Mouse (Mus musculus) intestine, embryonic 16.5 days (tissue): ENCODE measurements around the gene Rragb. TPM values are rescaled to one million over a fixed set of nuclear protein-coding genes. Genes with fewer than 3 reads are reported as not detected.
"Not testable (repeated sequence)": the region's sequence is repeated elsewhere in the genome, so short reads cannot be mapped to it uniquely, and the experiment has no call there.

Source experiments
- ATAC-seq: fragments of 200-750 bp; cut with Nextera tagmentation; 2 replicates; pipeline ENCODE4 v1.8.0; 2017; ENCODE audit warnings: moderate TSS enrichment, moderate library complexity
- H3K27ac ChIP-seq: fragments of 300-500 bp; sonication (generic); 2 replicates; pipeline ENCODE4 v1.5.1; 2014; ENCODE audit warnings: mild to moderate bottlenecking, low read length
- H3K27me3 ChIP-seq: fragments of 300-500 bp; sonication (generic); replicated peaks from 2 replicates; pipeline ENCODE4 v1.6.1; 2014; ENCODE audit warnings: low read length, control low read depth, mixed read lengths; ENCODE audit not compliant: control insufficient read depth, insufficient read depth
- H3K36me3 ChIP-seq: fragments of 300-500 bp; sonication (generic); 2 replicates; pipeline ENCODE4 v1.6.1; 2014; ENCODE audit warnings: low read length, control low read depth; ENCODE audit not compliant: control insufficient read depth, insufficient read depth
- H3K4me1 ChIP-seq: fragments of 300-500 bp; sonication (generic); 2 replicates; pipeline ENCODE4 v1.6.1; 2014; ENCODE audit warnings: low read length, control low read depth, mixed read lengths; ENCODE audit not compliant: control insufficient read depth, insufficient read depth
- H3K4me2 ChIP-seq: fragments of 300-500 bp; sonication (generic); 2 replicates; pipeline ENCODE4 v1.6.1; 2014; ENCODE audit warnings: low read depth, low read length, control low read depth
- H3K4me3 ChIP-seq: fragments of 300-500 bp; sonication (generic); 2 replicates; pipeline ENCODE4 v1.5.1; 2014; ENCODE audit warnings: mild to moderate bottlenecking, low read length
- H3K9ac ChIP-seq: fragments of 300-500 bp; sonication (generic); 2 replicates; pipeline ENCODE4 v1.6.1; 2014; ENCODE audit warnings: low read depth, low read length
- H3K9me3 ChIP-seq: fragments of 300-500 bp; sonication (generic); 2 replicates; pipeline ENCODE4 v1.6.1; 2016; ENCODE audit warnings: low read length, control low read depth; ENCODE audit not compliant: control insufficient read depth
- WGBS: fragments of 180-500 bp; shearing (Covaris S2); extraction: QIAGEN DNeasy Blood & Tissue Kit; methylation state at CpG from one replicate; pipeline ENCODE4 v1.1.7; 2014; 5-methylcytosine and 5-hydroxymethylcytosine counted together
- polyA plus RNA-seq: library from polyadenylated mRNA; unstranded; fragments of >200 nt; fragmentation: Nextera tagmentation; extraction: Ambion mirVana; gene quantifications from 2 replicates; pipeline ENCODE4 v1.2.1, GENCODE M21; 2015

The Rragb gene
- 0.93 and 2.0 TPM in 2 replicates for polyA plus RNA-seq

DNA sequence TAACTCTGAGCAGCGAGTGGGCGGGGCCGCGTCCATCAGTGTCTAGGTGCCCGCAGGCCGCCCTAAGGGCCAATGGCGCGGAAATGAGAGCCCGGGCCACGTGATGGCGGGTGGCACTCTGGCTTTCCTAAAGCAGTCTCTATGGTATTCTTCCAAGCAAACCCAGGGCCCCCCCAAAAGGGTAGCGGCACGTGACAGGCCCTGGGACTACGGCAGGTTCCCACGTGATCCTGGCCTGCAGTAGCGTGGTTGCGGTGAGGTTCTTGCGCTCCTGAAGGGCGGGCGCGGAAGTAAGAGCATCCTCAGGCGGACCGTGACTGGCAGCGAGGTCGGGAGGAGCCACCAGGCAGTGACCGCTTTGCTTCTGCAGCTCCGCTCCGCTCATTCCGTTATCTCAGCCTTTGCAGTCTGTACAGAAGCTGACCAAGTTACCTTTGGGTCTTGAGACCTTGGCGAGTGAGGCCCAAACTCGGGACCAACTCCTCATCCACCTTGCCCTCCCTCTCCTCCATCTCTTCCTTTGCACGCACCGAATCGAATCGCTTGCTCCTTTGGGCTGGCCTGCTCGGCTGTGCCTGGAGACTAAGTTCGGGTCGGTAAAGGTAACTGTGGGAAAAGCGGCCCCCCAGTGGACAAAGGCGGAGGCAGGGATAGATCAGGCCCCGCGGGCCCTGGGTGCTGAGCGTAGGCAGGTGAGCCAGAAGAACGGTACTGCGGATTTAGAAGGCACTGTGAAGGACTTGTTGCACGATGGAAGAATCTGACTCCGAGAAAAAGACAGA, at the start of gene Rragb:
Gene Rragb, plus strand, starts transcription at position 248 of the 782 bp plus-strand sequence.
- peaks cover 4% of the 10 kb centered on the region; the same call in 1 of the 2 replicates for H3K27me3 ChIP-seq
- peak within 1 kb of the TSS; percentile 40 for H3K9ac ChIP-seq
- H3K9me3 ChIP-seq: no peaks in the 10 kb centered on the region
- peak; percentile 97 for ATAC-seq
- H3K4me1 ChIP-seq: no peaks in the 10 kb centered on the region
- H3K36me3 ChIP-seq: no peaks in the 10 kb centered on the region
- peak within 1 kb of the TSS; percentile 73 for H3K4me2 ChIP-seq
- H3K27ac ChIP-seq: no peak within 1 kb of the TSS
- H3K4me3 ChIP-seq: peak within 1 kb of the TSS; percentile 51
- WGBS: 13% methylated on average over 46 of the region's 47 CpGs

DNA sequence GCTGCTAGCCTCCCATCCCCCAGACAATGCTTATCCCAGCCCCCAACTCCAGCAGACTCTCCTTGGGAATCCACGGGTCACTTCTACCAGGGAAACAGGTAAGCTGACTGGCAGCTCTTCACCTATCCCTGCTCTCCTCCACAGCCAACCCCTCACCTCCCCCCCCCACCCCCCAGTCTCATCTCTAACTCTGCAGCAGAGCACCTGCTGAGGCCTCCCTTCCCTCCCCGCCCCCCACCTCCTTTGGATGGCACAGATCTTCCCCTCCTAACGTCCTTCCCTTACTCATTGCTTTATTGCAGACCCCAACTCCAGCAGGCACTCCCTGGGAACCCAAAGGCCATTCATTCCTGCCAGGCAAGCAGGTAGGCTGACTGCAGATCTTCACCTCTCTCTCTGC, 21.3 kb upstream of the Rragb start, which contains the start of gene Foxr2:
Gene Foxr2, plus strand, starts transcription at position 301 of the 400 bp plus-strand sequence.
- no peak within 1 kb of the TSS for H3K4me3 ChIP-seq
- H3K4me1 ChIP-seq: no peaks in the 10 kb centered on the region
- H3K27ac ChIP-seq: no peak within 1 kb of the TSS
- no peaks in the 10 kb centered on the region for H3K9me3 ChIP-seq
- H3K27me3 ChIP-seq: no peaks in the 10 kb centered on the region
- H3K9ac ChIP-seq: no peak within 1 kb of the TSS
- ATAC-seq: no peak
- H3K36me3 ChIP-seq: no peaks in the 10 kb centered on the region
- WGBS: 9% methylated on average over 3 of the region's 3 CpGs
- no peak within 1 kb of the TSS for H3K4me2 ChIP-seq

DNA sequence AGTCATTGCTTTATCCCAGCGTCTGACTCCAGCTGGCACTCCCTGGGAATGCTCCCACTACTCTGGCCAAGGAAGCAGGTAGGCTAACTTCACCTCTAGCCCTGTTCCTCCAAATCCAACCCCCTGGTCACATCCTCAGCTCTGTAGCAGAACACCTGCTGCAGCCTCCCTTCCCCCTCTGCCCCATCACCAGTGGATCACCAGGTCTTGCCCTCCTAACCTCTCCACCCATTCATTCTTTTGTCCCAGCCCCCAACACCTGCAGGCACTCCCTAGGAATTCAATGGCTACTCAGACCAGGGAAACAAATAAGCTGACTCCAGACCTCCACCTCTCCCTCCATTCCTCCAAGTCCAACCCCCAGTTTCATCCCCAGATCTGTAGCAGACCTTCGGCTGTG, 20.8 kb upstream of the Rragb start:
- no peaks in the 10 kb centered on the region for H3K4me1 ChIP-seq
- H3K36me3 ChIP-seq: no peaks in the 10 kb centered on the region
- H3K27ac ChIP-seq: no peak overlapping the region
- WGBS: 41% methylated on average over 2 of the region's 2 CpGs
- H3K9me3 ChIP-seq: no peaks in the 10 kb centered on the region
- H3K4me2 ChIP-seq: no peak overlapping the region
- H3K27me3 ChIP-seq: no peaks in the 10 kb centered on the region
- no peak for ATAC-seq
- no peak overlapping the region for H3K4me3 ChIP-seq
- no peak overlapping the region for H3K9ac ChIP-seq

DNA sequence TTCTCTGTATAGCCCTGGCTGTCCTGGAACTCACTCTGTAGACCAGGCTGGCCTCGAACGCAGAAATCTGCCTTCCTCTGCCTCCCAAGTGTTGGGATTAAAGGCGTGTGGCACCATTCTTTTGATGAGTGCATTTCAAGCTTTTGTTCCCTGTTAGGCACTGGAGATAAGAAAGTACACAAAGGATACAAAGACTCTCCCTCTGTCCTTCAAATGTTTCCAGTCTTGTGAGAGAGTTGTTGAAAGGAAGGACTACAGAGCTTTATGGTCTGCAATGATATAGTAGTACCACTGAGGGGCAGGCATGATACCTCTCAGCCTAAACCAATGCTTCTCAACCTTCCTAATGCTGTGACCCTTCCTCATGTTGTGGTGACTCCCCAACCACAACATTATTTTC, 2.9 kb downstream of the Rragb start:
- H3K4me1 ChIP-seq: no peaks in the 10 kb centered on the region
- H3K27me3 ChIP-seq: peaks cover 4% of the 10 kb centered on the region; the same call in 1 of the 2 replicates
- no peaks in the 10 kb centered on the region for H3K36me3 ChIP-seq
- no peaks in the 10 kb centered on the region for H3K9me3 ChIP-seq
- no peak for ATAC-seq
- H3K9ac ChIP-seq: no peak overlapping the region
- no peak overlapping the region for H3K4me3 ChIP-seq
- H3K4me2 ChIP-seq: no peak overlapping the region
- WGBS: 83% methylated on average over 3 of the region's 3 CpGs
- no peak overlapping the region for H3K27ac ChIP-seq

DNA sequence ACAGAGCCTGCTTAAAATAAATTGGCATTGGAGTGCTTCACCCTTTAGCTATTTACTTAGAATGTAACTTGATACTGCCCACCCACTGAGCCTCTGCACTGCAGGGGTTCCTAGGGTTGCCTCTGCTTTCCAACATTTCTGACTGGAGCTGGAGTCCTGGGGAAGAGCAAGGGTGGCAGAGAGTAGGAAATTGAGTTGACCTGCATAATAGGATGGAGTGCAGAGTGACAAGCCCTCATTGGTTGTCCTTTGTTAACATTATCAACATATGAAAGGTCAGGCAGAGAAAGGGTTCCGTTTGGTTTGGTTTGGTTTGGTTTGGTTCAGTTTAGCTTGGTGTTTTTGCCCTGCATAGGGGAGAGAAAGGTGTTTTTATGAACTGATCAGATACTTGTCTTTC, 12.0 kb downstream of the Rragb start:
- H3K4me3 ChIP-seq: no peak overlapping the region
- H3K4me1 ChIP-seq: no peaks in the 10 kb centered on the region
- WGBS: 30% methylated on average over 1 of the region's 1 CpGs
- H3K9ac ChIP-seq: no peak overlapping the region
- H3K4me2 ChIP-seq: no peak overlapping the region
- no peak for ATAC-seq
- no peaks in the 10 kb centered on the region for H3K9me3 ChIP-seq
- H3K36me3 ChIP-seq: no peaks in the 10 kb centered on the region
- no peak overlapping the region for H3K27ac ChIP-seq
- no peaks in the 10 kb centered on the region for H3K27me3 ChIP-seq

DNA sequence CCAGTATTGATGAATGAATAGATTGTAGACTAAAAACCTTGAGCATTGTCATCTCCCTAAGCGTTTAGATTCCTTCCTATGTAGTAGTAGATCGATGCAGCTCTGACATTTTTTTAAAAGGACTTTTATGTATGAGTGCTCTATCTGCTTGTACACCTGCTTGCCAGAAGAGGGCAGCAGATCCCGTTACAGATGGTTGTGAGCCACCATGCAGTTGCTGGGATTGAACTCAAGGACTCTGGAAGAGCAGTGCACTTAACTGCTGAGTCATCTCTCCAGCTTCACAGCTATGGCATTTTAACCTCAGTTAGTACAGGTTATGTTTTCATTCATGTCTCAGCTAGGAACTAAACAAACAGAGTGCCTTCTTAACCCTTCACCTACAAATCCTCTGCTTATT, 15.5 kb downstream of the Rragb start:
- Histone ChIP-seq H3K36me3 (no peaks in the 10 kb centered on the region), H3K4me3 (no peak overlapping the region), H3K9me3 (no peaks in the 10 kb centered on the region), H3K4me1 (no peaks in the 10 kb centered on the region), H3K9ac (no peak overlapping the region), H3K27ac (no peak overlapping the region), H3K4me2 (no peak overlapping the region), H3K27me3 (no peaks in the 10 kb centered on the region)
- 51% methylated on average over 3 of the region's 3 CpGs for WGBS
- ATAC-seq: no peak

DNA sequence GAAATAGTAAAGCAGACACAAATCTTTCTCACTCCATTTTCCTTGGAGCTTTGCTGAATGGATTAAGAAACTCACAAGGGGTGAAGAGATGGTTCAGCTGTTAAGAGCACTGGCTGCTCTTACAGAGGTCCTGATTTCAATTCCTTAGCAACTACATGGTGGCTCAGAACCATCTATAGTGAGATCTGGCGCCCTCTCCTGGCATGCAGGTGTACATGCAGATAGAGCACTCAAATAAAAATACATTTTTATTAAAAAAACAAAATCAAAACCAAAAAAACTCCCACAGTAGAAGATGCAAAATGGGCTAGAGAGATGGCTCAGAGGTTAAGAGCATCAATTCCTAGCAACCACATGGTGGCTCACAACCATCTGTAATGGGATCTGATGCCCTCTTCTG, 35.0 kb downstream of the Rragb start:
- 24% methylated on average over 1 of the region's 1 CpGs for WGBS
- H3K4me3 ChIP-seq: no peak overlapping the region
- no peak for ATAC-seq
- H3K9me3 ChIP-seq: no peaks in the 10 kb centered on the region
- no peak overlapping the region for H3K4me2 ChIP-seq
- no peak overlapping the region for H3K27ac ChIP-seq
- H3K36me3 ChIP-seq: no peaks in the 10 kb centered on the region
- no peaks in the 10 kb centered on the region for H3K27me3 ChIP-seq
- H3K4me1 ChIP-seq: no peaks in the 10 kb centered on the region
- H3K9ac ChIP-seq: no peak overlapping the region

DNA sequence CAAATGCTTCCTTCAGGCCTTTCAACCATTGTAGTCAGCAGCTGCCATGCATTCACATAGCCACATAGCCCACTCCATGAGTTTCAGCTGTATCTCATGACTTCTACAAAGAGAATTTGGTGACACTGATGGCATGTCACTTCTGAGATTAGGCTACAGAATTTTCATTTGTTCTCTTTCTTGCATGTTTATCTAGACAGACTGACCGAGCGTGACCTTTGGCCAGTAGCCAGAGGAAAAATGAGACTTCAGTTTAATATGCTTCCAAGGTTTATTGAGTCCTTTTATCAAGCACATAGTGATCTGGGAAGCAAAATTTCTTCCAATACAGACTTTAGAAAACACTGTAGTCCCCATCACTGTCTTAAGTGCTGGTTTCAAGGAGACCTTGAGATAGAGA, 42.4 kb downstream of the Rragb start:
- H3K27me3 ChIP-seq: no peaks in the 10 kb centered on the region
- no peak overlapping the region for H3K4me2 ChIP-seq
- H3K4me1 ChIP-seq: no peaks in the 10 kb centered on the region
- H3K9ac ChIP-seq: no peak overlapping the region
- no peaks in the 10 kb centered on the region for H3K36me3 ChIP-seq
- no peak overlapping the region for H3K4me3 ChIP-seq
- no peak overlapping the region for H3K27ac ChIP-seq
- 69% methylated on average over 2 of the region's 2 CpGs for WGBS
- H3K9me3 ChIP-seq: no peaks in the 10 kb centered on the region
- no peak for ATAC-seq

DNA sequence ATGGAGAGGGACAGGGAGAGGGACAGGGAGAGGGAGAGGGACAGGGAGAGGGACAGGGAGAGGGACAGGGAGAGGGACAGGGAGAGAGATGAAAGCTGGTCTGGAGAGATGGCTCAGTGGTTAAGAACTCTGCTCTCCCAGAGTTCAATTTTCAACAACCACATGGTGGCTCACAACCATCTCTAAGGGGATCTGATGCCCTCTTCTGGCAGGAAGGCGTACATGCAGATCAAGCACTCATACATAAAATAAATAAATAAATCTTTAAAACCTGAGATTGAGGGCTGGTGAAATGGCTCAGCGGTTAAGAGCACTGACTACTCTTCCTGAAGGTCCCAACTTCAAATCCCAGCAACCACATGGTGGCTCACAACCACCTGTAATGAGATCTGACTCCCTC, 59.4 kb downstream of the Rragb start:
- not testable (repeated sequence) for H3K36me3 ChIP-seq, ATAC-seq, H3K27me3 ChIP-seq, H3K4me3 ChIP-seq, H3K4me1 ChIP-seq, H3K9me3 ChIP-seq, H3K4me2 ChIP-seq, H3K9ac ChIP-seq, H3K27ac ChIP-seq
- WGBS: 84% methylated on average over 2 of the region's 2 CpGs

DNA sequence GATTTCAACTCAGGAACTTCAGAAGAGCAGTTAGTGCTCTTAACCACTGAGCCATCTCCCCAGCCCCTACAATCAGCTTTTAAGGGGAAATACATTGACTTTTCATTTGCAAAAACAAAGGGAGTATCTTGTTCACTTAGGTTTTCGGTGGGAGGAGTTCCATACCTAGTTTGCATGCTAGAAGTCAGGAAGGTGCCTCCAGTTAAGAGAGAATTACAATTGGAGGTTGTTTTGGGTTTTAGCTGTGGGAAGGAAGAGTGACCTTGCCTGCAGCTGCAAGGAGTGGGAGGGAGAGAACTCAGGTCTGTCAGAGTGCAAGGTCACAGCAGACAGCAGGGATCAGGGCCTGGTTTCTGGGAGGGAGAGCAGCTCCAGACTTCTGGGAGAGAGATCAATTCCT, 71.3 kb downstream of the Rragb start:
- Histone ChIP-seq H3K36me3 (no peaks in the 10 kb centered on the region), H3K4me2 (no peak overlapping the region), H3K27me3 (no peaks in the 10 kb centered on the region), H3K9me3 (no peaks in the 10 kb centered on the region), H3K4me3 (no peak overlapping the region), H3K27ac (no peak overlapping the region), H3K4me1 (no peaks in the 10 kb centered on the region), H3K9ac (no peak overlapping the region)
- ATAC-seq: no peak
- WGBS: 67% methylated on average over 1 of the region's 1 CpGs
